Mouse (Mus musculus): ENCODE data around the gene Abcg8.

Abcg8 gene

DNA sequence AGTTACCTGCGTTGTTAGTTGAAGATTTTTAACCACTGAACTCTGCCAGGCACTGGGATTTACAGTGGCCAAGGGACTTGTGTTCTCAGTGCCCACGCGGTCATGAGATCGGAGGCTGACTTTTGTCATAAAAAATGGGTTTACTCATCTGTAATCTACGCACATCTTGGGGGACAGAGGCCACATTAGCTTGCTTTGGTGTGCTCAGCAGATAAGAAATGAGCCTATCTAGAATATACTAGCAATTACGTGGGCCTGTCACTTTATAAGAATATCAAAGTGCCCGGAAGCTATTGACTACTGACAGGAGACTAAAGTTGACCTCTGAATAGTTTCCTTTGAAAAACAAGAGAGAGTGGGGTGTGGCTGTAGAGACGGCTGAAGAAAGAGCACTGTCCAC is 17.2 kb upstream of the Abcg8 start:
- no peak for DNase-seq

DNA sequence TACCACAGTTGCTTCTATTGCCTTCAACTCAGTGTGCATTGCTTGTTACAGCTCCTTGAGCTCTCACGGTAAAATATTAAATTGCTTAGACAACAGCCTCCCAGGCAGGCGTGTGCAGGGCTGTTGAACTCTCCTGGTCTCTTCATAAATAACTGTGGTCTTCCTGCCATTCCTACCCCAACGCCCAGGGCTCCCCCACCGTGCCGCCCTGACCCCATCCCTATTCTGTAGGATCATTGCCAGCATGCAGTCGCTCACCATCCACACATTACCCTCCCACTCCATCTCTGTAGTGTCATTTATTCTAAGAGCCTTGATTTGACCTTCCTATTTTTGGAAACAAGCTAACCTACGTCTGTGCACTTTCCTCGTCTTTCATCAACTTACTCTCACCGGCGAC is 11.0 kb upstream of the Abcg8 start:
- no peak for DNase-seq

DNA sequence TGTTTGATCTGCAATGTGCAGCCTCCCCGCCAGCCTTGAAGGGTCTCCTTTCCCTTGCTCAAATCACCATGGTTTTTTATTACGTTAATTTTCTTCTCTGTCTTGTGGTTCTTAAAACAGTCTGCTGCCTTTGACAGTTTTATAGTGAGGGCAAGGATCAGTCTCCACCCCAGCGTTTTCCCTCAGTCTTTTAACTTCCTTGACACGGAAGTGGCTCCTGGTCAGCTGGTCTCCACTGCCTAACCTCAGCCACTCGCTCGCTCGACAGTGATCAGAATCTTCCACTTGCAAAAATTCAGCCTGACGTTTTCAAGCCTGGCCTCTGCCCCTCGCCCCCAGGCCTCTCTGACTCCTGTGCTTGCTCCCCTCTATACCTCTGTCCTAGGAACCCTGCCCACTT is 10.4 kb upstream of the Abcg8 start:
- DNase-seq, result no peak

DNA sequence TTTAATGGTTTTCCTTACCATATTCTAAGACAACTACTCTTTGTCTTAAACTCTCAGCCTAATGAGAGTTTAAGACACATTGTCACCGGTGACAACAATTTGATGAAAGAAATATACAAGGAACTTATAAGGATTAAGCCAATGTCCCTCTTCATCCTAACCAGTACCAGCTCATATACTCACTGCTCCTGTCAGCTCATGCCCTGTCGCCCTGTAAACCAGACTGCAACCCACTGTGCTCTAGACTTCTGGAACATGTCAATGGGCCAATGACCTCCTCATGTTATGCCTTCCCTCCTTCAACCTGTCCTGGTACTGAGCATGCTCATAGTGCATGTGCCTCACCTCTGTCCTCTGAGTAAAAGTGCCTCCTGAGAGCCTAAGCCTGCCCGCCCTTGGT is 8.3 kb upstream of the Abcg8 start:
- no peak for DNase-seq

DNA sequence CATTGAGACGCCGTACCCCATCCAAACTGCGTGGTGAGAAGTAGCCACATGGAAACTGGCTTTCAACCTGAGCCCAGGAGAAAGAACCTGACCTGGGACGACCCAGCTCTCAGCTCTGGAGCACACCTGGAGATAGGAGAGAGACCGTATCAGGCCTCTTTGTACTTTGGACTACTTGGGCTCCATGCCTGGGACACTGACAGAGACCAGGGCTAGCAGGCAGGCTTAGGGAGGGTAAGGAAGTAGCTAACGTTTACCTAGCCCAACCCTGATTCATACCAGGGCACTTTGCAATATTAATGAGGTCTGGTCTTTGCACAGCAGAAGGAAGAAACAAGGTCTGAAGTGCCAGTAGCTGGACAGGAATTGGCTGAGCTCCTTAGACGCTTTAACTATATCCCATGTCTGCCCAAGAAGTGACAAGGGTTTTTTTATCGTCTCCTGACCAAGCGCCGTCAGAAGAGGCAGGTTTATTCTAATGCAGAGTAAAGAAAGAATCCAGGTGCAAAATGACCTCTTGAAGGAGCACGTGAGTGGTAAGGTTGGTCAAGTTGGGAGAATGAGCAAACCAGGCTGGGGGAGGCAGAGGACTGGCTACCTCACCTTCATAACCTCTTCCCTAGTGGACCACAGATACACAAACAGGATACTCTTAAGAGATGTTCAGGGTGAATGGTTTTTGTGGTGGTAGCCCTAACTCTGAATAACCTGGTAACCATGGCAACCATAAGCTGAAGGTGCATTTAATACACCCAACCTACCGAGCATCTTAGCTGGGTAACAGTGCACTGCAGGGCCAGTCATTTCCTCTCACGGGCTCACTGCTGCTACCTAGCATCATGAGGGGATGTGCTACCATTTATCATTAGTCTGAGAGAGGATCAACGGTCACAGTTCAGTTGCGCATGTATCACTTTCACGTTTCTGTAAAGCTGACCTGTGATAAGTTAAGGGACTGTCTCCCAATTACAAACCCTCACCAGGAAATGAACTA is 3.4 kb upstream of the Abcg8 start:
- DNase-seq, result no peak

DNA sequence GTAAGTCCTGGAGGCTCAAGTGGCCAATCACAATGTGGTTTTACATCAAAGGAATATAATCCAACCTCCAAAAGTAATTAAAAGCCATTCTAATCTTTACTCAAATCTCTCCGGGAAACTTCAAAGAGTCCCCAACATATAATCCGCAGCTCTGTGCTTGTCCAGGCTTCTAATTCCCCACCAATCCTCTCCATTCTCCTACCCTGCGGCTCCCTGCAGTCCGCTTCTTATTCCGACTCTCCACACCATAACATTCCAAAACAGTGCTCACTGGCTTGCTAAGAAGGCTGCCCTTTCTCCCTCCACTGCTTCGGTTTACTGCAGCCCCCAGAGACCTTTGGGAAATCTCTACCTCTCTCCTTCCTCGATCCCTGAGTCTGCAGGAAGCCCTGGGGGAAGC is 2.1 kb upstream of the Abcg8 start:
- no peak for DNase-seq

DNA sequence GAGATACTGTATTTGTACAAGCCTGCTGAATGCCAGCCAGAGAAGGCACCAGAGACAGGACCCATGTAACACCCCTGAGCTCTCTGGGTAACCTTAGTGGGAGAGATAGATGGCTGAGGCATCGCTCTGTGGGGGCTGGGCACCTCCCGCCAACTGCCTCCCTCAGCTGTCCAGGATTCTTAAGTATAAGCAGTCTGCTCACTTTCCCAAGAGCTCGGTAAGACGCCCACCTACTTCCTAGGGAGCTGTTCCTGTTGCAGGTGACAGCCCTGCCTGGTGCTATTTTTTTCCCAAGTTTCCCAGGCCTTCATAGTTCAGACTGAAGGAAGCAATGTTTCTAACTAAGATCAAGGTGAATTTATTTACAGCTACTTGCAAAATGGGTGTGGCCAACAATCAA is 898 bp upstream of the Abcg8 start:
- DNase-seq, result no peak

DNA sequence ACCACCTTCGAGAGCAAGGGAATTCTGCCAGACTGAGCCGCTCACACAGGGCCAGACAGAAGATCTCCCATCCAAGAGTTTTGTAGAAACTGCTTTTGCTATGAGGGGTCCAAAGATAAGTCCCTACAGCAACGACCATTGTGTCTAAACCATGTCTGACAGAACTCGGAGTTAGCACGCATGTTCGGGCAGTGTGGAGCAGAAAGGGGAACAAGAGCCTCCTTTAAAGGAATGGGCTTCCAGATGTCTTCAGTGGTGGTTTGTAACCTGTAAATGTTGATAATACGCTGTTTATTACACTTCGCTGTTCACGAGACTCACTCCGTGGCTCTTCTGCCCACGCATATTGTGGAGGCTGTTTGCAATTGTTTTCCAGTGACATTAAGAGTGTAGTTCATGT is 1.5 kb downstream of the Abcg8 start:
- no peak for DNase-seq

DNA sequence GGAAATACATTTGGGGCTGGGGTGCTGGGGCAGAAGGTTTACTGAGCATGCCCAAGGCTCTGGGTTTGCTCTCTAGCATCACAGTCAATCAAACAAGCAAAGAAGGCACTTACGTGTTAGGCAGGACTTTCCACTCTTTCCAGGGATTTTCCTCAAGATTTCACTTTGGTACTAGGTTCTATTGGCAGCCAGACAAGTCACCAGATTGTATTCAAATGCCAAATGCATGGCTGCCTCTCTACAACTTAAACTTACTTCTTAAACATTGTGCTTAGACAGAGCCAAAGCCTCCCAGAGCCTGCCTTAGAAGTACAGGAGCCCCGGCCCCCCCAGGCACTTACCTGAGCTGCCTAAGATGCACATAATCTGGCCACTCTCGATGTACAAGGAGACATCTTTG is 5.6 kb downstream of the Abcg8 start:
- no peak for DNase-seq

DNA sequence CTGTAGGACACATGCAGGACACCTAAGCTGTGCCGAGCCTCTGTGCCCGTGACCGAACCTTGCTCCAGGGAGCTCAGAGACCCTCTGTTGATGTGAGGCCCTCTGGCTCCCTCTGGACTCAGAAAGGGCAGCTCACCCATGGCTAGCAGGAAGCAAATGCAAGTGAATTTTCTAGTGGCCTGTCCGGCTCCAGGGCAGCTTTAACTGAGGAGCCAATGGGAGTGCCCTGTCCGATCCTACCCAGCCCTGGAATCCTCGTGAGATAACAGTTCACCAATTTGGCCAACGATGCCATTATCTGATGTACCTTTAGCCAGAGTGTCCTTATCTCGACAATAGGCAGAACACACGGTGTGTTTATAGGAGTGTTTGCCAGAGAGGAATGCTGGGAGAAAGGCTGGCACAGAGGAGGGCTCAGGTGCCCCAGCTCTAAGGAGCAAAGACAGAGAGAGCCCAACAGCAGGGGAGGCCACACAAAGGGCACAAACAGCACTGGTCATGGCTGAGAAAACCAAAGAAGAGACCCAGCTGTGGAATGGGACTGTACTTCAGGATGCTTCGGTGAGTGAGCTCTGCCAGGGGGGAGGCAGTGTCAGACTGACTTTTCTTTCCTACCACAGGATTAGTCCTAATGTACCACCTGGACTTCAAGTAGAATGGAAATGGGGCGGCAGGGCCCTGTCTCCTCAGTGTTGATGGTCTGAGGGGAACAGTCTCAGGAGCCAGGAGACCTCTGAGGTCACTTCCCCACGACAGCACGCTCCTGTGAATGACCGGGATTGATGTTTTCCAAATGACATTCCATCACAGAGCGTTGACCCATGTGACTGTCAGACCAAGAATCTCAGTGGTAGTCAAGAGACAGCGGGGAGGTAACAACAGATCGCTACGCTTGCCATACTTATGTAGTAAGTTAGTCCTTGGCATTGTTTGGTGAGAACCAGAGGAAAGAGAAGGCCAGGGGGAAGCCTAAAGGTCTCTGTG is 6.9 kb downstream of the Abcg8 start, which contains the start of gene Abcg5:
TSS of gene Abcg5 (minus strand) at position 278 of the 984 bp plus-strand sequence.
- no peak for DNase-seq

DNA sequence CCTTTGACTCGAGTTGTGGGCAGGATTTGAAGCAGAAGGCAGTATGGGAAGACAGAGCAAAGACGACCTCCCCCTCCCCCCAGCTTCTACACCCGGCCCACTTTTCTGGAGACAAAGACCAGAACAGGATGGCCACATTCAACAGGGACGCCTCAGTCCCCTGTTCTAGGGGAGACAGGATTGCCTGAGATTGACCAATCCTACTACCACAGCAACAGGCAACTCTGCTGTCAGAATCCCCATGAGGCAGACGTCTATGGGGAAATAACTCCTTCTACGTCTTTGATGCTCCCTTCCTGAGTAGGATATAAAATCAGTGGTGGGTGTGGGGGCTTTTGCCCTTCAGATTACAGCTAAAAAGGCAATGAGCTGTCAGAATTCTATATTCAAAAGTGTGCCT is 8.2 kb downstream of the Abcg8 start:
- no peak for DNase-seq

DNA sequence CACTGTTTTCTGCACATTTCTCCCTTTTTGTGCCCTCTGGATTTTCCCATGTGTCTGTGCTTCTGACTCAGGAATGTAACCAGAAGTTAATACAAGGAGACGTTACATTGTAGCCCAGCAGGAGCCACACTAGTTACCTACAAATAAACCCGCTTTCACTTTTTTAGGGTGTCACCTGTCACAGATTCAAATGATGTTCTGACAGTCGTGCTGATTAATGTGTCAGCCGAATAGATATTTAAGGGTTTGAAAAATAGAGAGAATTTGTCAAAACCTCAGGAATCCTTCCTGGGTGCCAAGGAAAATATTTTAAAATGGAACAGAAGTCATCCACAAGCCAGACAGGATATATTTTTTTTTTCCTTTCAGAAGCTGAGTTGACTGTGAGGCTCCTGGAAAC is 9.2 kb downstream of the Abcg8 start:
- no peak for DNase-seq

DNA sequence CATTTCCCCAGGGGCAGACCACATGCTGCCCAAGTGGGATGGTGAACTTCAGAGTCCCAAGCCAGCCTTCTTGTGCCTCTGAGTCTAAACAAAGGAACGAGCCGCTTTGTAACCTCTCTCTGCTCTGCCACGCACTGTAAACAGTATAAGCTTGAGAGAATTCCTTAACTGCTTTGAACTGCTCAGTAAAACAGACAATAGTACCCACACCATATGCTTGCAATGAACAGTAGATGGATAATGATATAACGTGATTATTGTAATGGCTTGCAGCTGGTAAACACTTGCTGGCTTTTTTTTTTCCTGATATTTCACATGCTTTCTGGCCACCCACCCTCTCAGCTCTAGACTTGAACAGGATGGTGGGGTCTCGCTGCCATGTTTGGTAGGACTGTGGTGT is 11.9 kb downstream of the Abcg8 start:
- no peak for DNase-seq

DNA sequence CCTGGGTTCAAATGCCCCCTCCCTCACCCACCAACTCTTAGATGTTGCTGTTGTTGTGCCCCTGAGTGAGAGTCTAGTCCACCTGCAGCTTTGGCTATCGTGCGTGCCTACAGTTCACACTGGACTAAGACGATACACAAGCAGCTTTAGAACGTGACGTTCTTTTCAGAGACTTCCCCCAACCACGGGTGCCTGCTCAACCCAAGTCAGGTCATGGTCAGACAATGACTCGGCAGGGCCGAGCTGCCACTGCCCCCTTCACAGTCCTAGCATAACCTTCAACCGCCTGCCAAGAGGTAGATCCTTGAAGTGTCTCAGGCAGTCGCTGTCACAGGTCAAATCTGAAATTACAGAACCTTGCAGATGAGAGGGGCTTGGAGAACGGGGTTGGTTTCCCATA is 12.7 kb downstream of the Abcg8 start:
- DNase-seq, result no peak

DNA sequence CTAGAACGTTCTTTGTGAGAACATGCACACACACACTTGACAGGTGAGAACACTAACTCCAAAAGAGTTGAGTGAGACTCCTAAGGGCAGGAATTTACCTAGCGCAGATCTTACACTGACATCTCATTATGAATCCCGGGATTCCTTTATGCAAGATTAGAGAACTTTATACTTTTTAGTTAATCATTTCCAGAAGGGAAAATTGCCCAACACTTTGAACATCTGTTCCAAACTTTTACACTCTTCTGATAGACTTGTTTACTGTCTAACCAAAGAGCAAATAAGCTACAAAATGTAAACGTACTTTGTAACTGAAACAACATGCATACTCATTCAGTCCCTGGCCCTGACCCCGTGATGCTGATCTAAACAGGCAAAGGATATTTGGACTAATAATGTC is 13.2 kb downstream of the Abcg8 start:
- no peak for DNase-seq

DNA sequence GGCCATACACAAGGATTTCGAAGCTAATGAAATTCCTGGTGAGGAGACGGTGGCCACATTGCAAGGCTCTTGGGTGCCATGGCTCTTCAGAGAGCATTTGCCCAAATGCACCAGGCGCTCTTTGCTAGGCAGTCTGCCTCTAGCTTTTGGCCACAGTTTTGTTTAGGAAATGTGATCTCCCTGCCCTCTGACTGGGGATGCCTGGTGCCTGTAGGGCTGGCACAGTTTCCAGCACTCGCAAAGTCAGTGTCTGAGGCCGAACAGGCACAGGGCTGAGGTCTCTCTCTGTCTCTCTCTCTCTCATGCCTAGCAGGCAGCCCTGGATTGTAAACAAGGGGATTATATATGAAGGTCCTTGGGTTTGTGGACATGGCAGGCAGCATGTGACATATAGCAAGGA is 14.0 kb downstream of the Abcg8 start:
- DNase-seq, result no peak

DNA sequence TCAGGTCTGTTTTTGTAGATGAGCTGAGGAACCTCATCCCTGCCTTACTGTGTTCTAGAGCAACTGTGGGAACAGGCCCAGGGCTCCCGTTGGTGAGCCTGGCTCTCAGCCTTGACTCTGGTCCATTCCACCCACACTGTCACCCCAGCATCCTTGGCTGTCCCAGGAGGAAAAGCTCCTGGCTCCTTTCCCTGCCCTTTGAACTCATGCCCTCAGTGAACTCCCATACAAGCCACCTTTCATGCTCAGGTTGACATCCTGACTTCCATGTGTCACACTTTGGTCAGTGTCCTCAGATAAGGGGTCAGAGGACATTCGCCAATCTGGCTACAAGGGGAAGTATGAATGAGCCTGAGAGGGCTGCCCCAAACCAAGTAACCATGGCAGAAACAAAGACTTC is 17.6 kb downstream of the Abcg8 start:
- no peak for DNase-seq

DNA sequence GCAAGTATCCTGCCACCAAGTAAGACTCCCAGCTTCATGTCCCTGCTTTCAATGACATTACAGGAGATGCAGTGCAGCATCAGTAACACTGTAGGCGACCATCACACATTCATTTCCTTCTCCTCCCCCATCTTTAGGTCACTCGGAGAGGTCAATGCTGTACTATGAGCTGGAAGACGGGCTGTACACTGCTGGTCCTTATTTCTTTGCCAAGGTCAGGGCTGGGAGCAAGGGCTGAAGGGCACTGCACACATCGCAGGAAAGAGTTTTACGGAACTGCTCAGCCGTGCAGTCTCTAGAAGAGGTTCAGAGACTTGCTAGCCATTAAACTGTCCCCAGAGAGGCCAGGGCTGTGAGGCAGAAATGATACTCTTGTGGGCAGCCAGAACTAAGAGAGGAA is 20.4 kb downstream of the Abcg8 start:
- no peak for DNase-seq

DNA sequence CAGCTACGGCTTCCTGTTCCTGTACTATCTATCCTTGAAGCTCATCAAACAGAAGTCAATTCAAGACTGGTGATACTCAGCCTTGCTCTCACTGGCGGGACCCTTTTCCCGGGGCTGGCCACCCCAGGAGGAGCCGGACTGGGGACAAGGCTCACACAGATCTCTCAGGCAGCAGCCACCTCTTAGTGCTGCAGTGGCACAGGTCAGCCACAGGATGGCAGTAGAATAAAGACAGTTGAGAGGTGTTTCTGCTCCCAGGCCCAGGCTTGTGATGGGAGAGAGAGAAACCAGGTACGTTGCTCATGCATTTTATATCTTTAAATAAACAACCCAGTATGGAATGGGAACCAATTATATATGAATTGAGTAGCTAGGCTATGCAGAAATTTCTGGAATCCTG is 22.6 kb downstream of the Abcg8 start:
- peak; percentile 38 for DNase-seq

DNA sequence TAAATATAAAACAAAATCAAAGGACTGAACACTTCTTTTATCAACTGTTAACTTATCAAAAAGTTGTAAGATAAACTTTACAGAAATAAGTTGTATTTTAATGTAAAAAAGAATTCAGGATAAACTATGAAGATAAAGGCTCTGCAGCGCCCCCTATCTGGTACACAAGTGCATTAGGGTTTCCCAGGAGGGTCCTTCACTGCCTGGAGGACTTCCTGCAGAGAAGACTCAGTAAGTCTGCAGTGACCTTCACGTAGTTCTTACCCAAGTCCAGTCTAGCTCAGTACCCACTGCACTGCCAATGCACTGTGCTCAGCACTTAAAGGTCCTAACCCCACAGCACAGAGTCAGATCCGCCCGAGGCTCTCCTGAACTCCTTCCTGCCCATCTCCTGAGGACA is 31.3 kb downstream of the Abcg8 start:
- no peak for DNase-seq

DNA sequence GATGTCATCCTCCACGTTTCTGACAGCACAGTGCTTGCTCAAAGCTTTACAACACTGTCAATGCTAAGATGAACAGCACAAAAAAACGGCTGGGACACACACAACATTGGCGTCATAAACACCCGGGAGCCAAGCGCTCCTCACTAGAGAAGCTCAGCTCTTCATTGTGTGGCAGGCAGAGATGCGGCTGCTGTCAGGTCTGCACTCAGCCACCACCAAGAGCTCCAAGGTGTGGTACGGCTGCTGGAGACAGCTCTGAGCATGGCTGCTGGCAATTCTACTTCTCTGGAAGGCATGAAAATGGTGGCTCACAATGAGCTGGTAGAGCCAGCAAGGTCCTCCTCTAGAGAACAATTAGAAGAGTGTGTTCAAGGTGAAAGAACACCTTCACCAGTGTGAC is 32.7 kb downstream of the Abcg8 start:
- no peak for DNase-seq

DNA sequence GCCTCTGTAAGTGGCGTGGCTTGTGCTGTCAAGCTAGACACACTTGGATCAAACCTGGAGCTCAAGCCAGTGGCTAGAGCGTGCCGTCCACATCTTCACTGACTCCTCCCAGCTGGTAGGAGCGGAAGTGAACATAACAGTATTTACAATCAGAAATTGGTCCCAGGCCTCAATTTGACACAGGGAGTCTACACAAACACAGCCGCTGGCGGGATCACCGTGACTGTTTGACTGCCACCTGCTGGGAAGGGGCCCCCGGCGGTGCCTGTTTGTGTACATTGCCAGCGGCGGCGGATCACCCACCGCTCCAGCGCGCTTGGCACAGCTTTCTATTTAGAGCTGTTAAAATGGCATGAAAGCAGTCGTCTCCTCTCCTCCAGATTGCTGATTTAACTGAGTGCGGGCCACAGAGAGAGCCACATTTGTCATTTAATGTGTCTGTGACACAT is 33.3 kb downstream of the Abcg8 start:
- DNase-seq, result no peak

DNA sequence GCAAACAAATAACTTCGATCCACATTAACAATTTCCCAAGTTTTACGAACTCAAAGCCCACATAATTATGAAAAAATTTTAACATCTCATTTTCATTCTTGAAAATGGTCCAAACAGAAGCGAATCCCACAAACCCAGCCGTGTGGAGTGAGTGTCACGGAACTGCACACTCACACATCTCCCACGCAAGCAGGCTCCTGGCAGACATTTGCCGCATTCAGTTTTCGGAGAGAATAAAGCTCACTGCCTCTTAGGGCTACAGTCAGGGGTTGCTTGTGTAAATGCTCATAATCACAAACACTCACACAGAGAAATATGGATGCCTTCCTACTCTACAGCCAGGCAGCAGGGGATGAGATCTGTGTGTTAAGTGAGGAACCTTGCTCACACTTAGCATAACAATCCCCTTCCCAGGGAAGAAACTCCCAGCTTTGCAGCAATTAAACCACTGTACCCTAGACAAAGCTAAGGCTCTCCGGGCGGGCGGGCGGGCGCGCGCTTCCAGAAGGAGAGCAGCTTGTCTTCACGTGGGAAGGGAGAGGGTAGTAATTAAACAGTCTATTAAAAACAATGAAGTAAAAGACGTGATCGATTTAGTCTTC is 37.6 kb downstream of the Abcg8 start:
- DNase-seq, result no peak
